Mouse (Mus musculus) limb, embryonic 11.5 days (tissue): ENCODE measurements around the gene Fgfr2. TPM values are rescaled to one million over a fixed set of nuclear protein-coding genes. Genes with fewer than 3 reads are reported as not detected.

Experiments used
- ATAC-seq: fragments of 200-750 bp; cut with Nextera tagmentation; 2 replicates; pipeline ENCODE4 v1.8.0; 2017; ENCODE audit warnings: low read depth; ENCODE audit not compliant: insufficient number of reproducible peaks, low FRiP score, low TSS enrichment
- DNase-seq: peaks from one replicate; pipeline ENCODE4 v3.0.0-alpha.2; 2015; ENCODE audit warnings: low spot score
- H3K27ac ChIP-seq: fragments of 300-500 bp; sonication (generic); replicated peaks from 2 replicates; pipeline ENCODE4 v1.5.1; 2014; ENCODE audit warnings: low read depth, mild to moderate bottlenecking, low read length
- H3K27me3 ChIP-seq: fragments of 300-500 bp; sonication (generic); 2 replicates; pipeline ENCODE4 v1.6.1; 2014; ENCODE audit warnings: mild to moderate bottlenecking, low read length, mixed read lengths; ENCODE audit not compliant: control insufficient read depth, insufficient read depth
- H3K36me3 ChIP-seq: fragments of 300-500 bp; sonication (generic); 2 replicates; pipeline ENCODE4 v1.6.1; 2014; ENCODE audit warnings: mild to moderate bottlenecking, low read length, moderate library complexity, mixed read lengths; ENCODE audit not compliant: control insufficient read depth, insufficient read depth
- H3K4me1 ChIP-seq: fragments of 300-500 bp; sonication (generic); 2 replicates; pipeline ENCODE4 v1.6.1; 2014; ENCODE audit warnings: low read length, mixed read lengths; ENCODE audit not compliant: control insufficient read depth, insufficient read depth
- H3K4me2 ChIP-seq: fragments of 300-500 bp; sonication (generic); 2 replicates; pipeline ENCODE4 v1.6.1; 2014; ENCODE audit warnings: low read depth, mild to moderate bottlenecking, moderate library complexity; ENCODE audit not compliant: severe bottlenecking
- H3K4me3 ChIP-seq: fragments of 300-500 bp; sonication (generic); 2 replicates; pipeline ENCODE4 v1.5.1; 2014; ENCODE audit warnings: low read depth, low read length
- H3K9ac ChIP-seq: fragments of 300-500 bp; sonication (generic); 2 replicates; pipeline ENCODE4 v1.6.1; 2014; ENCODE audit warnings: mild to moderate bottlenecking, low read length
- H3K9me3 ChIP-seq: fragments of 300-500 bp; sonication (generic); 2 replicates; pipeline ENCODE4 v1.6.1; 2016; ENCODE audit warnings: low read length; ENCODE audit not compliant: control insufficient read depth
- WGBS: fragments of 180-500 bp; shearing (Covaris S2); extraction: QIAGEN DNeasy Blood & Tissue Kit; methylation state at CpG from one replicate; pipeline ENCODE4 v1.1.7; 2014; 5-methylcytosine and 5-hydroxymethylcytosine counted together
- polyA plus RNA-seq: library from polyadenylated mRNA; unstranded; fragments of >200 nt; fragmentation: Nextera tagmentation; extraction: Ambion mirVana; gene quantifications from 2 replicates; pipeline ENCODE4 v1.2.1, GENCODE M21; 2014

The Fgfr2 gene
- polyA plus RNA-seq, 1 experiment from 2014 or later = 60.1 TPM

- Histone ChIP-seq H3K4me3 (no peak overlapping the region), H3K9me3 (no peaks in the 10 kb centered on the region), H3K4me1 (peaks cover 32% of the 10 kb centered on the region), H3K4me2 (no peak overlapping the region), H3K9ac (no peak overlapping the region), H3K27ac (no peak overlapping the region), H3K27me3 (no peaks in the 10 kb centered on the region), H3K36me3 (no peaks in the 10 kb centered on the region; the same call in 1 of the 2 replicates)
- DNase-seq (no peak), ATAC-seq (no peak)
- WGBS = 83% methylated on average over 4 of the region's 4 CpGs
These were observed 2893.1 kb downstream of the Fgfr2 start for GRCm38 (mm10) chr7:130230034-130230433.

- Histone ChIP-seq H3K4me2 (no peak overlapping the region), H3K4me1 (peaks cover 27% of the 10 kb centered on the region)
These were observed 2897.9 kb downstream of the Fgfr2 start for GRCm38 (mm10) chr7:130225227-130225626.

GRCm38 (mm10) chr7:130222633-130223354 lies 2900.4 kb downstream of the Fgfr2 start:
- Histone ChIP-seq H3K4me2 (no peak overlapping the region), H3K4me1 (peaks cover 15% of the 10 kb centered on the region), H3K4me3 (no peak overlapping the region), H3K9ac (no peak overlapping the region), H3K27me3 (no peaks in the 10 kb centered on the region), H3K36me3 (no peaks in the 10 kb centered on the region; the same call in 1 of the 2 replicates), H3K27ac (no peak overlapping the region), H3K9me3 (no peaks in the 10 kb centered on the region)
- DNase-seq (no peak), ATAC-seq (no peak)
- 80% methylated on average over 8 of the region's 8 CpGs for WGBS

More at GRCm38 (mm10) chr7:130225227-130225626, 2897.9 kb downstream of the Fgfr2 start:
- H3K4me3 ChIP-seq = no peak overlapping the region
- DNase-seq (no peak), ATAC-seq (no peak)
- no peaks in the 10 kb centered on the region for H3K9me3 ChIP-seq
- WGBS = 91% methylated on average over 3 of the region's 3 CpGs
- H3K9ac ChIP-seq = no peak overlapping the region
- H3K27me3 ChIP-seq = no peaks in the 10 kb centered on the region
- H3K36me3 ChIP-seq = no peaks in the 10 kb centered on the region; the same call in 1 of the 2 replicates
- no peak overlapping the region for H3K27ac ChIP-seq

GRCm38 (mm10) chr7:130221661-130222387 lies 2901.3 kb downstream of the Fgfr2 start:
- no peak overlapping the region for H3K4me2 ChIP-seq
- DNase-seq (no peak), ATAC-seq (no peak)
- H3K27ac ChIP-seq = no peak overlapping the region
- no peak overlapping the region for H3K4me3 ChIP-seq
- no peaks in the 10 kb centered on the region for H3K9me3 ChIP-seq
- no peaks in the 10 kb centered on the region; the same call in 1 of the 2 replicates for H3K36me3 ChIP-seq
- no peaks in the 10 kb centered on the region for H3K27me3 ChIP-seq
- H3K9ac ChIP-seq = no peak overlapping the region
- 76% methylated on average over 17 of the region's 17 CpGs for WGBS
- H3K4me1 ChIP-seq = peaks cover 9% of the 10 kb centered on the region; the same call in 1 of the 2 replicates

GRCm38 (mm10) chr7:130220627-130221026 lies 2902.5 kb downstream of the Fgfr2 start:
- H3K27me3 ChIP-seq = no peaks in the 10 kb centered on the region
- H3K9me3 ChIP-seq = no peaks in the 10 kb centered on the region
- 88% methylated on average over 4 of the region's 4 CpGs for WGBS
- H3K36me3 ChIP-seq = no peaks in the 10 kb centered on the region
- H3K27ac ChIP-seq = no peak overlapping the region
- ATAC-seq (no peak), DNase-seq (no peak)
- no peak overlapping the region for H3K9ac ChIP-seq
- no peak overlapping the region for H3K4me2 ChIP-seq
- no peak overlapping the region for H3K4me3 ChIP-seq
- peaks cover 4% of the 10 kb centered on the region; the same call in 1 of the 2 replicates for H3K4me1 ChIP-seq

GRCm38 (mm10) chr7:130219844-130220243 lies 2903.3 kb downstream of the Fgfr2 start:
- Histone ChIP-seq H3K27ac (no peak overlapping the region), H3K4me3 (no peak overlapping the region), H3K9me3 (no peaks in the 10 kb centered on the region), H3K4me1 (peaks cover 7% of the 10 kb centered on the region; the same call in 1 of the 2 replicates), H3K36me3 (no peaks in the 10 kb centered on the region), H3K27me3 (no peaks in the 10 kb centered on the region), H3K9ac (no peak overlapping the region), H3K4me2 (no peak overlapping the region)
- ATAC-seq (no peak), DNase-seq (no peak)
- 81% methylated on average over 4 of the region's 4 CpGs for WGBS

GRCm38 (mm10) chr7:130216272-130216671 lies 2906.9 kb downstream of the Fgfr2 start:
- Histone ChIP-seq H3K4me2 (no peak overlapping the region), H3K36me3 (no peaks in the 10 kb centered on the region), H3K4me1 (0 out of 2 replicates have a peak, but pooled peaks cover 5% of the 10 kb centered on the region), H3K4me3 (no peak overlapping the region), H3K27ac (no peak overlapping the region), H3K9ac (no peak overlapping the region), H3K9me3 (no peaks in the 10 kb centered on the region), H3K27me3 (no peaks in the 10 kb centered on the region)
- 54% methylated on average over 4 of the region's 4 CpGs for WGBS
- DNase-seq = no peak
- no peak for ATAC-seq

GRCm38 (mm10) chr7:130215348-130216252 lies 2907.6 kb downstream of the Fgfr2 start:
- ATAC-seq = no peak
- Histone ChIP-seq H3K4me2 (no peak overlapping the region), H3K27ac (no peak overlapping the region), H3K27me3 (no peaks in the 10 kb centered on the region), H3K4me1 (0 out of 2 replicates have a peak, but pooled peaks cover 5% of the 10 kb centered on the region), H3K4me3 (no peak overlapping the region), H3K9ac (no peak overlapping the region), H3K36me3 (no peaks in the 10 kb centered on the region), H3K9me3 (no peaks in the 10 kb centered on the region)
- WGBS = 51% methylated on average over 21 of the region's 21 CpGs
- DNase-seq = no peak
